Mouse (Mus musculus) embryo, embryonic 10 days (tissue): ENCODE data around the gene Slc20a1.

Experiments
- DNase-seq: peaks from one replicate; pipeline ENCODE4 v3.0.0-alpha.2; 2015; ENCODE audit warnings: low spot score

Slc20a1 gene

DNA sequence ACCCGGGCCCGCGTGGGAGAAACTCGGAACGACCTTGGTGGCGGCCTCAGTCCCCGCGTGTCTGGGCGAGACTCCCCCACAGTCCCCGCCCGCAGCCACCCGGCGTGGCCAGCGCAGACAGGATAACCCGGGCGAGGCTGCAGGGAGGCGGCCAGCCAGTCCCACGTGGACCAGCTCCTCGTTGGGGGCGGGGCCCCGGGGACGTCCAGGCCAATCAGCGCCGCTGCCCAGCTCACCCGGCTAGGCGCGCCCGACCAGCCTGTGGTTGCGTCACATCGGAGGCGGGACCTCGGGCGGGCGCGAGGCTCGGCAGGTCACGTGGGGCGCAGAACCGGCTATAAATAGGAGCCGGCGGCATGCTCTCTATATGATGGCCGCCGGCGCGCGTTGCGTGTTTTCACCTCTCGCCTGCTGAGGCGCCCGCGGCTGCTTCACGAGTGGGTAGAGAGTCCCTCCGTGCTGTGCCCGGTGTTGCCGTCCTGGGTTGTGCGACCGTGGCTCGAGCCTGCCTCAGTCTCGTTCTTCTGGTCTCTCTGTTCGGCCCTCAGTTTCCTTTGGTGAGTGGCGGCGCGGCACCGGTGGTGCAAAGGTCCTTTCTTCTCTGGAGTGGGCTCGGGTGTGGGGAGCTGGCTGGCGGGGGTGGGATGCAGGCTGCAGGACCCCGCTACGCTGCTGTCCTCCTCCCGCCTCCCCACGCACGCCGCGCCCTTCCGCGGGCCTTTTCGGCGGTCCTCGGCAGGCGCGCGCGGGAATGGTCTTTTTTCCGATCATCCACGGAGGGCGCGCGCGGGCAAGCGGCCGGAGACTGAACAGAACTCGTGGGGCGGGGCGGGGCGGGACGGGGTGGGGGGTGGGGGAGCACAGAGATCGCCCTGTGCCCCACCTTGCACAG lies at the start of gene Slc20a1:
TSS of gene Slc20a1 (plus strand) at position 329 of the 892 bp plus-strand sequence.
- DNase-seq = peak; percentile 98

DNA sequence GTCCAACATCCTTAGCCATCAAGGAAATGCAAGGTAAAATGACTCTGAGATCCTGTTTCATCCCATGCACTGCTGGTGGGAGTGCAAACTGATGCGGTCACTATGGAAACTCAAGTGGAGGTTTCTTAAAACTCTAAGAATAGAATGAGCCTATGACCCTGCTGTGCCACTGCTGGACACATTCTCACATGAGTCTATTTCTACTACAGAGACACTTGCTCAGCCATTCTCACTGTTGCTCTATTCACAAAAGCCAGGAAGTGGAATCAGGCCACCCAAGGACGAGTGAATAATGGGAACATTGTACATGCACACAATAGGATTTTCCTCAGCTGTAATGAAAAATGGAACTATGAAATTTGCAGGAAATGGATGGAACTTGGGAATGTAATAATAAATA lies 49.7 kb upstream of the Slc20a1 start:
- peak; percentile 17 for DNase-seq

DNA sequence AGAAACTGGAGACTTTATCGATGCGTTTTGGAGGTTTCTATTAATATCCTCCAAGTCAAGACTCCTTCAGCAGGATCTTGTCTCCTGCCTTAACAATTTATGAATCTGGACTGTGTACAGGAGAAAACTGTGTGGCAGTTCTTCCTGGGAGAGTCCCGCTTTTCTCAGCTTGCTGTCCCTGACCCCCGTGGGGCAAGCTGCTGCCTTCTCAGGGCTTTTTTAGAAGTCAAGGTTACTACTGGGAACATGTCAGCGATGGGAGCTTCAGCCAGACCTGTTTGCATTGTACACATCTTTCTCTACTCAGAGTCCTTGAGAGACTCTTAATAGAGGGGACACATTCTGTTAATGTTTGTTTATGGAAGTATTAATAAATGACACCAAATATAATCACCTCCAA lies 48.2 kb upstream of the Slc20a1 start:
- DNase-seq = no peak

DNA sequence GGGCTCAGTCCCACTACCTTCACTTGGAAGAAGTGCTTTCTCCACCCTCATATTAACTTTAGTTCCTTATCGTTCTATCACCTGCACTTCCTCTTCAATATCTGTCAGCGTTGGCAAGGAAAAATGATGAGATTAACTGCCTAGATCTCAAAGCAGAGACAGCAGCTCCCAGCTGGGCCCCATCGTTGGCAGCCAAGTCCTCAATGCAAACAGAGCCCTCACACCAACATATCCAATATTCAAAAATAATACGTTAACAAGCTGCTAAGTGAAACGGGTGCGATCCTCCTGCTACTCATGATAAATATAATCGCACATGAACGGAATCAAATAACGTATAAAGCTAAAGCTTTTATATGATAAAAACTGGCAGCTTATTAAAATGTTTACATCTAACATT lies 47.5 kb upstream of the Slc20a1 start:
- no peak for DNase-seq

DNA sequence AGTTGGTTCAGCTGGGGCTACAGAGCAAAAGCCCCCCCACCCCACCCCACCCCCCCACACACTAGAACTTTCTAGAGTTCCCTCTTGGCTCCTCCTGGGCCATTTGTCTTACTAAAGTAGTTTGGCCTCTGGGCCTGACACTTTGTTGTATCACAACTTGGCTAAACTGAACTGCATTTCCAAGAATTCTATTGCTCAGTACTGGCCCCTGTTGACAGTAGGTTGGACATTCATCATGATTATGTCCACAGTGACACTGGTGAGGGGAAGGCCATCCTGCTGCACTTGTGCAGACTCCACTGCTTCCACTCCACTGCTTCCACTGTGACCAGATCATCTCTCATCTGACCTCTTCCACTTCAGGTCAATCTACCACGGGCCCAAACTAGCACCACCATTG lies 45.8 kb upstream of the Slc20a1 start:
- DNase-seq = no peak

DNA sequence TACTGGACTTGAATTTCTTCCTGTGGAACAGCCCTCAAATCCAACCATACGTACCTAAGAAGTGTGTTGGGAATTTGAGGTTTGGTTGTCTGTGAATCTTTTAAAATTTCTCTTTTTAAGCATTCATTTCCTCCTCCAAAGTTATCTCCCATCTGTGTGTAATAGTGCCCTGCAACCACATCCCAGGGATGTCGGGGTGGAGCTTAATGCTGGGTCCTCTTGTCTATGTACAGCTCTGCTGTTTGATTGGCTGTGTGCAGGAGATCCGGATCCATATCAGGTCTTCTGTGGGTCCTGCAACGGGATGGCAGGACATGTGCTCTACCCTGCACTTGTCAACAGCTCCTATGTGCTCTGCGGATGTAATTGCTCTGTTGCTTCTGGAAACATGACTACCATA lies 33.7 kb upstream of the Slc20a1 start:
- no peak for DNase-seq

DNA sequence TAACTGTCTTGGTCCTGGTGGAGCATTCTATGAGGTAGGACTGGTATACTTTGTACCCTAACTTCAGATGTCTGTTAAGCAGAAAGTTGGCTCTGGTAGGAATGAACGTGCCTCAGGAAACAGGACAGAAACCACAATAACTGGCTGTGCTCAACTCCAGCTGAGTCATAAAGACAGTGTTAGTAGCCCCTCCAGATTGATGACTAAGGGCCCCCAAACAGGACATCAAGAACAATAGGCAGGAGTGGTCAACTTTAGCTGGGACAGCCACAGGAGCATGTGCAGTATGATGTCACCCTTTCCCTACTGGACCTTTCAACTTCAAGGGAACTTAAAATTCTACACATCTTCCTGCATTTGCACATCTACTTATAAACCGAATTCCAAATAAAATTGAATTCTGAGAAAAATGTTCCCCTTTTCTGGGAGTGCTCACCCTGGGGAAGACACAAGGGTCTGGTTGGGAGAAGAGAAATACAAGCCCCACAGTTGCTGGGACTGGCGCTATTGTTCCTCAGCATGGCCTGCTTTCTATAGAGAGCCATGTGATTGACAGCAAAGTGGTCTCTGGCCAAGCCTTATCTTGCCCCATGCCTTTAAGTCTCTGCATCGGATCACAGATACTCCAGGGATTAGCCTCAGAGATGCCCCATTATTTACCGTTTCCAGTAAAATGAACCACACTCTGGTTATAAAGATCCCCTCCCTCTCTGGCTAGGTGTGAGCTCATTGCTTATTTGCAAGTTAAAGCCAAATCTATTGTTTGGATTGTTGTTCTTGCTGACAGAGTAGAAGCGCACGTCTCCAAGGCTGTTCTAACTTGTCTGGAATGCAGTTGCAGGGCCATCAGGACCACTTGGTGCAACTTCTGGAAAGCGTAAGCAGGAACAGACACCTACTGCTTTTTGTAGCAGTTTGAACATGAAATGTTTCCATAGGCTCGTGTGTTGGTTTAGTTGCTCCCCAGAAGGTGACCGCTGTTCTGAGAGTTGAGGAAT lies 31.8 kb upstream of the Slc20a1 start:
- DNase-seq = no peak

DNA sequence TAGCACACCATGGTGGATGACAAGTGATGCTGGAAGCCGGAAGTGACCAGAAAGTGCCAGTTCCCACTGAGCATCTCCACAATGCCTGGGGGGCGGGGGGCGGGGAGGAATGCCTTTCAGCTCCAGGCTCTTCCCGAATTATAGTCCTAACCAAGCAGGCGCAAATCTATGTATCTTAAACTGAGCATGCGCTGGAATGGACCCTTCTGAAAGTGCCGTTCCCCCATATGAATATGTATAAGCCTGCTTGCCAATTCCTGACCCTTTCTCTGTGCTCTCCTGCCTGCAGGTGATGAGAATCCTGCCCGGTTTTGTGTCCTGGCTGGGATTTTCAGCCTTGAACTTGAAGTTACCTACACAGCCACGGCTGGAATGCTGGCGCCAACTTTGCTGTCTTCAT lies 25.2 kb upstream of the Slc20a1 start:
- no peak for DNase-seq

DNA sequence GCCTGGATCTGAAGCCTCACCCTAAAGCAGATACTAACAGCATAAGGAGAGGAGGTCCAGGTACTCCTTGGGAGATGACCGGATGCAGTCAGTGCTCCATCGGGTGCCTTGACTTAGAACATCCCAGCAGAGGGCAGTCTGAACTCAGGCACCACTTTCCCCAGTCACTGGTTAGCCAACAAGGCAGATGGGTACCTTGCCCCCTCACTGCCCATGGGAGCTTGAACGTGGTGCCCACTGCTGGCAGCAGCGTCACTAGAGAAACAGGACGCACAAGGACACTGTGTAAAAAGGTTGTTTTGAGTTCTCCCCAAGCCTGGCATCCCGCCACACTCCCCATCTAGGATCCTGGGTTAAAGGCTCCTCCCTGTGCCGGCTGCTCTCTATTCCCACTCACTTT lies 24.1 kb upstream of the Slc20a1 start:
- DNase-seq = peak; percentile 69

DNA sequence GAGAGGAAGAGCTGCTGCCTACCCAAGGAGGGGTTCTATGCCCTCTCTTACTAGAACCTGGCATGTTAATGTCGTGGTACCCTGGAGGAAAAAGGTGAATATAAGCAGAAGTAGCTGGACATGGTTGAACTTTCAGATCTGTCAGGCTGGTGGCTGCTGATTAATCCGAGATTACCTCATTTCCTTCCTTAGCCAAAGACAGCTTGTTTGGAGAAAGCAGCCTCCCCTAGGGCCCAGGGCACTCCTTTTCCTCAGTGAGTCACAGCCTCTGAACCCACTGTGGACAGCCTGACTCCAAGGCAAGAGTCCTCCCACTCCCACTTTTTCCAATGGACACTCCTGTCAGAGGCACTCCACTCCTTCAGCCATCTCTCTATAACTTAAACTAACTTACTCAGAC lies 22.9 kb upstream of the Slc20a1 start:
- no peak for DNase-seq

DNA sequence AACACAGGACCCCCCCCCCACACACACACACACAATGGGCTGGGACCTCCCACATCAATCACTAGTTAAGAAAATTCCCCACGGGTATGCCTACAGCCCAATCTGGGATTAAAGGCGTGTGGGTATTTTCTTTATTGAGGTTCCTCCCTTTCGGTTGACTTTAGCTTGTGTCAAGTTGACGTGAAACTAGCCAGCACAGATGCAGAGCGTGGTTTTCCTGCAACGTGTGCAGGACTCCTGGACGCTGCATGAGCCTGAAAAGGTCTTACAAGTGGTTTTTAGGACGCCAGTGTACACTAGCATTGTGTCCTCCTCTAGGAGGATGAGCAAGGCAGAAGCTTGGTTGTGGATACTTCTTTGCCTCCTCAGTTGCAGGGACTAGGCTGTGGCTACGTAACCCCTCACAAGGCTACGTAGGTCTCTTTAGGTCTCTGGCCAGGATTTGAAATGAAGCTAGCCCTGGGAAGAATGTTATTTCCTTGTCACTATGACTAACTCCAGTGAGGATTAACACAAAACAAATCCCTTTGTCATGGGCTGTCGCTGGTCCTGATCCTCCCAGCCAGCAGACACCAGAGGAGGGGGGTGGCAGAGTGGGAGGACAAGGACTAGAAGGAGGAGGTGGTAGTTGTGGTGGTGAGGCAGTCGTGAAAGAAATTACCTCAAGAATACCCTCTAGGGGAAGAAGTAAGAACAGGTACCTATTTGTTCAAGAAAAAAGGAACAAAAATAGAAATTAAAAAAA lies 21.7 kb upstream of the Slc20a1 start:
- DNase-seq = no peak

DNA sequence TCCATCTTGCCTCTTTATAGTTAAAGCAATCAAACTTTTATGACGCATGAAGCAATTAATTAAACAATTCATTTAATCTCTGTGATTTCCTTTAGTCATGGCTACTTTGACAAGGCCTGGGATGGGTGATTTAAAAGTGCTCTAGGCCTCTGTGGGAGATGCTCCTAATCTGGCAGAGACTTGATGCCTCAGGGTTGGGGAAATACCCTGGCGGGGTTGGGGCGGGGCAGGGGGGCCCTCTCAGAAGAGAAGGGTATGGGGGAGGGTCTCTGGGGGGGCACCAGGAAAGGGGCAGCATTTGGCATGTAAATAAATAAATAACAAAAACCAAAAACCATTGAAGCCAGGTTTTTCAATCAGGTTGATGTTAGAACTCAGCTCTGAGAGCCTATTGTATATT lies 20.9 kb upstream of the Slc20a1 start:
- DNase-seq = no peak

DNA sequence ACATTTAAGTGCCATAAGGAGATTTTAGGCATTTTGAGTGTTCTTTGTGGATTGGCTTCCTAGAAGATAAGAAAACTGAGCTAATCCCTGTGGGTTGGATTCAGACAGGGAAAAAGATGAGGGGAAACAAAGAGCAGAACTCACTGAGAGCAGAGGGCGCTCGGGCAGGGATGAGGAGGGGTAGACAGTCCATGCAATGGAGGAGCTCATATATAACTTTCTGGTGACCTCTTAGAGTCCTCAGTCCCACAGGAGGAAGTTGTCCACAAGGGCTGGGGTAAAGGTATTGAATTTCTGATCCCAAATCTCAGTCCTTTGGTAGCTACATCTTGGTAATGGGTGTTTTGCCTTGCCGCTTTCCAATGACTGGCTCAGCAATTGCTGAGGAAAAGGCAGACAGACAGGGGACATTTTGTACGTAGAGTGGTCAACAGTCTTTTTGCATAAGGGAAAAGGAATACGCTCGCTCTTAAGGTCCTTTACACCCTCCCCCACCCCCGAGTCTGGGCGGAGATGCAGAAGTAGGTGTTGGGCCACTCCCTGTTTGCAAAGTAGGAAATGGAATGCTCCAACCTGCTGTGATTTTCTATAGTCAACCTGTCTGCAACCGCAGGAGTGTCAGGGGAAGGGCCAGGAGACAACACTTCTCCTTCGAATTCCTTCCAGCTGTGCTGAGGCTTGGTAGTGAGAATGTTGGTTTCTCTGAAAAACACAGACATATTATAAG lies 20.2 kb upstream of the Slc20a1 start:
- DNase-seq = no peak

DNA sequence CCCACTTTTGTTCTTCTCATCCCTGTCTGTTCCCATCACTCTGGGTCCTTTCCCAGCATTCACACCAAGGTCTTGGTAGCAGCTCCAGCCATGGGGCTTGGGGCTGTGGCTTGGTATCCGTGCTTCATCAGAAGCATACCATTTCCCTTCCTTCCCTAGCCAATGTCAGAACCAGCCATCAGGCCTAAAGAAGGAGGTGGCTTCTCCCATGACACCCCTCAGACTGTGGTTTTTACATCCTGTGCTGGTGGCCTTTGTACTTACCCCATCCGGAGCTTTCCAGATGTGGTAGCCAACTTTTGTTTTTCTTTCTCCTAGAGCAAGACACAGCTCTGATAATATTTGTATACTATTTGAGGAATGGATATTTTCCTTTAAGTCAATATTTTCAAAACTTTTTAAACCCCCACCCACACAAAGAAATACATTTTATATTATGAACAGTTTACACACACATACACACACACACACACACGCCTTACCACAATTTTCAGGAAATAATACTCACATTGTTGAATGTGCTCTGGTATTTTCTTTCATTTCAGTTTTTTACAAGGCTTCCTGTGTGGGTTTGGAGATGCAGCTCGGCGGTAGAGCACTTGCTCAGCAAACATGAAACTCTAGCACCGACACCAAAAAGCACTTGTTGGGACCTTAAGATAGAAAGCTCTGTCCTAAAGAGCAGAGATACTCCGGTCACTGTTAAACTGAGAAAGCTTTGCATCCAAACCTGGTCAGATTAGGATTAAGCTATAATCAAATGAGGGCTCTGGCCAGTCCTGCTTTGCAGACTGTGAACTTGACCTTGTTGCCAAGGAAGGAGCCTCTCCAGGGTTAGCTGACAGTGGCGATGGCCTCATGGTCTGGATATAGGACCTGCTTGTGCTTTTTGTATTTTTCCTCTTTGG lies 18.4 kb upstream of the Slc20a1 start:
- DNase-seq = no peak

DNA sequence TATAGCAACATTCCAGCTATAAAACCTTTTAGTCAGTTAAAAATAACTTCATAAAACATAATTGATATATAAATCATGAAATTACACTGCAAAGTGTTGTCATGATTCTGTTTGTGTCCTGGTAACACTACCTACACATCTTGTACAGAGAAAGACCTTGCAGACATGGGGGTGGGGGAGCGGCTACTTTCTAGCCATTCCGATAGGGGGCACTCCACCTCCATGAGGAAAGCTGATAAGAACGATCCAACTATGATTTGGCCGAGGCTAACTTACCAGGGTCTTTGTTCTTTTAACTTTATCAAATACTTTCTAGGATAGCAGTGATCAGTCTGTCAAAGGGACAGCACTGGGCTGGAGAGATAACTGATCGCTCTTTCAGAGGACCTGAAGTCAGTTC lies 17.1 kb upstream of the Slc20a1 start:
- DNase-seq = no peak

DNA sequence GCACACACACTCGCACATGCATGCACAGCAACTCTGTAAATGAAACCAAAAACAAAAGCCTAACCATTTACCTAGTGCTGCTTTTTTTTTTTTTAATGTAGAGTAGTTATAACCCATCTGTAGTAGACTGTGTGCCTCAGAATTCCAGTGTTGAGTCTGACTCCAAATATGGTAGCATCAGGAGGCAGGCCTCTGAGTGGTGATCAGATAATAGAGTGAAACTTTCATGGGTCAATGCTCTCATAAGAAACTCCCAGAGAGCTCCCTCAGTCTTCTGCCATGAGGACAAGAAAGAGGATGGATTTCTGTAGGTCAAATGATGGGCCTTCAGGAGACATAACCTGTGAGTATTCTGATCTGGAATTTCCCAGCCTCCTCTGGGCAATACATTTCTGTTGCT lies 16.2 kb upstream of the Slc20a1 start:
- DNase-seq = no peak

DNA sequence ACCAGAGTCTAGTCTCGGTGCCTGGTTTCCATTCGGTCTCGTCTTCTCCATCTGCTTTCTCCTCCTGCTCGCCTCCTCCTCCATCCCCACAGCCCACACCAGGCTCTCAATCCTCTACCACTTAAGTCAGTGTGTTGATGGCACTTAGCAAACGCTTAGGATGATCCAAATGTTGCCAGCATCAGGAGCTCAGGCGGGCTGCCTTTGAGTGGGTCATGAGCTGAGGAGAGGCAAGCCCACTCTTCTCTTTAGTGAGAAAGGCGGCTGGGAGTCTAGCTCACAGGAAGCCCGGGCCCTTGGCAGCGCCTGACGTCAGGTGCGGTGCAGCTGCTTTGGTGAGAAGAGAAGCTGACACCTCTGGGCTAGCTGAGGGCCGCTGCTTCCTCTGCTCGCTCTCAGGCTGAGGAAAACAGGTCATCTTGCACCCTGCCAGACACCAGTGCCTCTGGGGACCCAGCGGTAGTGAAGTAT lies 15.0 kb upstream of the Slc20a1 start:
- DNase-seq = no peak

DNA sequence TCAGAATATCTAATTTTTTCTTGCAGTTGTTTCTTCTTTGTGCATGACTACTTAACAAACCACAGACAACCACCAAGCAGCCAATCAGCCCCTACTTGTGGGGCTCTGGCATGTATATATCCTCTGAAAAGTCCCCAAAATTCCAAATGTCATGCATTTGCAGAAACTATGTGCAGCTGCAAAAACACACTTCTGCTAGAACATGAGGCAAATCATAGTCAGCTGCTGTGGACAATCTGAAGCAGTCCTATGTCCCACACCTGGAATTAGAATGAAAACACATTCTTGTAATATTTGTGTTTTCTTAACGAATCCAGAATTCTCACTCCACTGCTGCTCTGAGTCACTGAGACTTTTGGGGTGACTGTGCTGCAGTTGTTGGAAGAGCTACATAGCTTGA lies 13.7 kb upstream of the Slc20a1 start:
- no peak for DNase-seq

DNA sequence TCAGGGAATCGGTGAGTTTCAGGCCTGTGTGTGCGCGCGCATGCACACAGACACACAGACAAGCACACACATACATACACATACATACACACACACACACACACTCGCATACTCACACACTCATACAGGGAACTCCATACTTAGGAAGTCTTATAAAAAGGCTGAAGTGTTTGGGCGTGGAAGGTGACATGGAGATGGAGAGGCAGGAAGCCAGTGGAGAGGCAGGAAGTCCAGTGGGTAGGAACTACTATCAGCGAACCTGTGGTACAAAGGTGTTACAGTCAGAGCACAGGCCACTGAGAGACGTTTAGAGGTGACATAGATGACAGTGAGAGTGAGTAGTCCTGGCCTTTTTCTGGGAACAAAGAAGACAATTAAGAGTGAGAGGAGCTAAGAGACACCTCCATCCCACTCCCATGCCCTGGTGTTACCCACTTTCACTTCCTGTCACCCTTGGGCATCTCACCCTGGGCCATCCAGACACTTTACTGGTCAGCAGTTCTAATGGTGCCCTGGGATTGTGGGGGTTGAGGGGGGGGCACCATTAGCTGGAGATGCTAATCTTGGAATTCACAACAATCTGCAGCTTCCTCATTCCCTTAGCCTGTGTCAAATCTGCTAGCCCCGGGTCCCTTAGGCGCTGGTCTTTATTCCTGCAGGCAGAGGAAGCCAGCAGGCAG lies 12.8 kb upstream of the Slc20a1 start:
- no peak for DNase-seq
